Mouse (Mus musculus) thymus, adult 2 months (tissue): Measurements from ENCODE around the gene Dbt.

ENCODE experiments used
- CTCF ChIP-seq: fragments of 200-500 bp; IDR thresholded peaks from 2 replicates; pipeline ENCODE4 v1.5.1; 2012; ENCODE audit warnings: mild to moderate bottlenecking, control low read depth, low read length, moderate library complexity, borderline replicate concordance; ENCODE audit not compliant: control insufficient read depth, poor library complexity, insufficient read depth; ENCODE audit errors: extremely low read depth
- POLR2A ChIP-seq: fragments of 200-500 bp; IDR thresholded peaks from 2 replicates; pipeline ENCODE4 v1.6.1; 2012; ENCODE audit warnings: mild to moderate bottlenecking, low read length, control low read depth, moderate library complexity; ENCODE audit not compliant: control insufficient read depth, poor library complexity, insufficient read depth; ENCODE audit errors: extremely low read depth

DNA sequence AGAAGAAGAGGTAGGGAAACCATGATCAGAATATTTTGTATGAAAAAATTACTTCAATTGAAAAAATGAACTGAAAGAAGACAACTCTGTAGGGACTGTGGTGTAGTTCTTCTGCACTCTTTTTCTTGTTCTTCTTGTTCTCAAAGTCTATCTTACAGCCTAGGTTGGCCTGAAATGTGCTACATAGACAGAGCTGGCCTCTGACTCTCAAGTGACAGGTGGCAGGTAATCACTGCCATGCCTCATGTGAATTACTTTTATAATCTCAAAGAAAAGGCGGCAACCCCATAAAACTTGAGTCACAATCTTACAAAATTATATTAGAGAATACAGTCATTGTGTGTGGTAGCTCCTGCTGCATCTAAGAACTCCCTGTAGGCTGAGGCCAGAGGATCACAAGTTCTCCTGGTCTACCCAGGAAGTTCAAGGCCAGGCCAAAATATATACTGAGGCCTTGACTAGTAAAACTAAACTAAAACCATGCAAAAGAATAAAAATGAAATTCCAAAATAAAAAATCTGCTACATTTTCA, 20.9 kb upstream of the Dbt start:
- TF ChIP-seq POLR2A: no peak
- no peak for TF ChIP-seq CTCF
